Mouse (Mus musculus) retina, postnatal 7 days (tissue): ENCODE results near the gene Ak1.

ENCODE experiments used
- DNase-seq: peaks from one replicate; pipeline ENCODE4 v3.0.0-alpha.2; 2012; ENCODE audit warnings: low read depth, low spot score

Ak1 gene

GRCm38 (mm10) chr2:32653764-32654163 lies 32.2 kb downstream of the Ak1 start:
- DNase-seq = no peak

- no peak for DNase-seq
Observed at GRCm38 (mm10) chr2:32654743-32655393, 33.3 kb downstream of the Ak1 start.

- DNase-seq = no peak
Observed at GRCm38 (mm10) chr2:32655394-32655744, 33.8 kb downstream of the Ak1 start.

GRCm38 (mm10) chr2:32655826-32656225 lies 34.3 kb downstream of the Ak1 start:
- no peak for DNase-seq

GRCm38 (mm10) chr2:32658873-32659272 lies 37.3 kb downstream of the Ak1 start:
- DNase-seq = no peak

- DNase-seq = no peak
Observed at GRCm38 (mm10) chr2:32661509-32662107, 40.0 kb downstream of the Ak1 start.

GRCm38 (mm10) chr2:32662291-32662690 lies 40.7 kb downstream of the Ak1 start:
- no peak for DNase-seq

- no peak for DNase-seq
Observed at GRCm38 (mm10) chr2:32665345-32665744, 43.8 kb downstream of the Ak1 start.

- DNase-seq = no peak
Observed at GRCm38 (mm10) chr2:32665853-32666252, 44.3 kb downstream of the Ak1 start.

GRCm38 (mm10) chr2:32667775-32668174 lies 46.2 kb downstream of the Ak1 start:
- no peak for DNase-seq

GRCm38 (mm10) chr2:32668176-32668575 lies 46.6 kb downstream of the Ak1 start:
- DNase-seq = no peak

GRCm38 (mm10) chr2:32669876-32670275 lies 48.3 kb downstream of the Ak1 start:
- no peak for DNase-seq

- no peak for DNase-seq
Observed at GRCm38 (mm10) chr2:32671147-32671546, 49.6 kb downstream of the Ak1 start.

GRCm38 (mm10) chr2:32671907-32672595 lies 50.5 kb downstream of the Ak1 start:
- DNase-seq = no peak

GRCm38 (mm10) chr2:32673176-32673917 lies 51.8 kb downstream of the Ak1 start:
- DNase-seq = no peak

- DNase-seq = no peak
Observed at GRCm38 (mm10) chr2:32676821-32677220, 55.3 kb downstream of the Ak1 start.

GRCm38 (mm10) chr2:32677683-32678082 lies 56.1 kb downstream of the Ak1 start:
- no peak for DNase-seq

- no peak for DNase-seq
Observed at GRCm38 (mm10) chr2:32680051-32680451, 58.5 kb downstream of the Ak1 start.

GRCm38 (mm10) chr2:32680961-32681650 lies 59.5 kb downstream of the Ak1 start:
- no peak for DNase-seq

- no peak for DNase-seq
Observed at GRCm38 (mm10) chr2:32681754-32682153, 60.2 kb downstream of the Ak1 start.

GRCm38 (mm10) chr2:32682721-32683417 lies 61.3 kb downstream of the Ak1 start:
- no peak for DNase-seq
